Mouse (Mus musculus) liver, embryonic 11.5 days (tissue): ENCODE results near the gene Elmo2. TPM values are rescaled to one million over a fixed set of nuclear protein-coding genes. Genes with fewer than 3 reads are reported as not detected.

ENCODE experiments used
- ATAC-seq: fragments of 200-750 bp; cut with Nextera tagmentation; replicated peaks from 2 replicates; pipeline ENCODE4 v1.8.0; 2017; ENCODE audit warnings: moderate number of reproducible peaks, mild to moderate bottlenecking, moderate TSS enrichment, moderate library complexity; ENCODE audit not compliant: low FRiP score
- DNase-seq: peaks from one replicate; pipeline ENCODE4 v3.0.0-alpha.2; 2017; ENCODE audit warnings: low spot score
- H3K27ac ChIP-seq: fragments of 300-500 bp; sonication (generic); 2 replicates; pipeline ENCODE4 v1.5.1; 2014; ENCODE audit warnings: mild to moderate bottlenecking, low read depth, low read length, control low read depth
- H3K27me3 ChIP-seq: fragments of 300-500 bp; sonication (generic); replicated peaks from 2 replicates; pipeline ENCODE4 v1.6.1; 2014; ENCODE audit warnings: low read length, mixed read lengths; ENCODE audit not compliant: control insufficient read depth, insufficient read depth
- H3K36me3 ChIP-seq: fragments of 300-500 bp; sonication (generic); 2 replicates; pipeline ENCODE4 v1.6.1; 2014; ENCODE audit warnings: mild to moderate bottlenecking, low read length, moderate library complexity, mixed read lengths; ENCODE audit not compliant: control insufficient read depth, insufficient read depth
- H3K4me1 ChIP-seq: fragments of 300-500 bp; sonication (generic); replicated peaks from 2 replicates; pipeline ENCODE4 v1.6.1; 2014; ENCODE audit warnings: low read length, mixed read lengths; ENCODE audit not compliant: control insufficient read depth, insufficient read depth
- H3K4me2 ChIP-seq: fragments of 300-500 bp; sonication (generic); 2 replicates; pipeline ENCODE4 v1.6.1; 2014; ENCODE audit warnings: mild to moderate bottlenecking, control low read depth, moderate library complexity
- H3K4me3 ChIP-seq: fragments of 300-500 bp; sonication (generic); 2 replicates; pipeline ENCODE4 v1.5.1; 2014; ENCODE audit warnings: low read depth, low read length, control low read depth
- H3K9ac ChIP-seq: fragments of 300-500 bp; sonication (generic); 2 replicates; pipeline ENCODE4 v1.6.1; 2014; ENCODE audit warnings: low read depth, low read length, control low read depth
- H3K9me3 ChIP-seq: fragments of 300-500 bp; sonication (generic); 2 replicates; pipeline ENCODE4 v1.6.1; 2016; ENCODE audit warnings: low read length, inconsistent platforms, mixed read lengths; ENCODE audit not compliant: control insufficient read depth
- WGBS: fragments of 180-500 bp; shearing (Covaris S2); extraction: QIAGEN DNeasy Blood & Tissue Kit; methylation state at CpG from one replicate; pipeline ENCODE4 v1.1.7; 2014; 5-methylcytosine and 5-hydroxymethylcytosine counted together
- polyA plus RNA-seq: library from polyadenylated mRNA; unstranded; fragments of >200 nt; fragmentation: Nextera tagmentation; extraction: Ambion mirVana; gene quantifications from 2 replicates; pipeline ENCODE4 v1.2.1, GENCODE M21; 2014

The Elmo2 gene
- polyA plus RNA-seq = 36.4 and 42.4 TPM in 2 replicates

DNA sequence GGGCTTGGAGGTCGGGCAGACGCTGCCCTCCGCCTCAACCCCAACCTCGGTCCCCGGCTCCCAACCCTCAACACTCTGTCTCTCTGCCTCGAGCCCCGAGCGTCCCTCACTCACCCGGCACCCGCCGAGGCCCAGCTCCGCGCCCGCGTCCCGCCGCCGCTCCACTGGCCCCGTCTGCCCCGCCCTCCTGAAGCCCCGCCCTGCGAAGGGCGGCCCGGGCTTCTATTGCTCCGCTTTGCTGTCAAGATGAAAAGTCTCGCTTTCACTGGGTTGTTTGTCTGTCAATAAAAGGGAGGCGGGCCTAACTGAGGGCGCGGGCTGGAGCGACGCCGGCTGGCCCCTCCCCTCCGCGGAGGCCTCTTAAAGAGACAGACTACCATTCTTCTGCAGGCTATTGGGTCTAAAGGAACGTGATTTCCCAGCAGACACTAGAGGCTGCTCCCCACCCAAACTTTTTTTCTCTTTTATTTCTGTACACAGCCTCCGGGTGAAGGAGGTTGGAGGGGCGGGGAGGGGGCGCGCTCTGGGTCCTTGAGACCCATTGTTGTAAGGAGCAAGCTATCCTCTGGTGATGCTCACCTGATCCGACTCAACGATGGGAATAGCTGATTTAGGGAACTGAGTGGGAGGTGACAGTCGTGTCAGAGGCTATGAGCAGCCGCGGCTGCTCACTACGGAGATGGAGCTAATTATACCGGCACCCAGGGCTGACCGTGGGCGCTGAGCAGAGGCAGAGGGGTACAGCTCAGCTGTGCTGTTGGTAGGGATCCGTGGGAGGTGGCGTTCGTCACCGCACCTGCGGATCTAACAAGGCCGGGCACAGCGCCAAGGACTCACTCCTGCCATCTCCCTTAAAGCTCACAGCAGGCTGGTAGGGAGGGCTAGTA, at the start of gene Elmo2:
TSS of gene Elmo2 (minus strand) at position 176 of the 887 bp plus-strand sequence.
- Histone ChIP-seq H3K9me3 (no peaks in the 10 kb centered on the region), H3K4me1 (peaks cover 44% of the 10 kb centered on the region), H3K36me3 (no peaks in the 10 kb centered on the region), H3K27ac (peak within 1 kb of the TSS; percentile 19; the same call in 1 of the 2 replicates), H3K9ac (peak within 1 kb of the TSS; percentile 88), H3K4me2 (peak within 1 kb of the TSS; percentile 98), H3K27me3 (no peaks in the 10 kb centered on the region), H3K4me3 (peak within 1 kb of the TSS; percentile 87)
- under 1% methylated on average over 47 of the region's 55 CpGs for WGBS
- DNase-seq = peak; percentile 92
- peak; percentile 98 for ATAC-seq

DNA sequence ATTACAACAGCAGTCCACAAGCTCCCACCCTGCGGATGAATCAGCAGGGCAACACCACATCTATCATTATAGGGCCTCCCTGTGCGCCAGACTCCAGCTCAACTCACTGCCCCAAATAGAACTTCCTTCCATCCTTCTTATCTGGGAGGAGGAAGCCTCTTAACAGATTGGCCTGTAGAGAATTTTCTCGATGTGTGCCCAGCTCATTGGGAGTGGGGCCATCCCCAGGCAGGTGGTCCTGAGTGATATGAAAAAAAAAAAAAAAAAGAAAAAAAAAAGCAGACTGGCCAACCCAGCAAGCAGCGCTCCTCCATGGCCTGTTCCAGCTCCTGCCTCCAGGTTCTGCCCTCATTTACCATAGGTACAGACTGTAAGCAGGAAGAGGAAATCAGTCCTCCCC, 49.7 kb upstream of the Elmo2 start:
- no peak for ATAC-seq
- Histone ChIP-seq H3K27me3 (no peaks in the 10 kb centered on the region), H3K9ac (no peak overlapping the region), H3K4me3 (no peak overlapping the region), H3K36me3 (peaks cover 17% of the 10 kb centered on the region), H3K27ac (no peak overlapping the region), H3K4me1 (no peaks in the 10 kb centered on the region; the same call in 1 of the 2 replicates), H3K9me3 (peaks cover 4% of the 10 kb centered on the region; the same call in 1 of the 2 replicates), H3K4me2 (no peak overlapping the region)
- DNase-seq = no peak
- WGBS = 24% methylated on average over 4 of the region's 4 CpGs

DNA sequence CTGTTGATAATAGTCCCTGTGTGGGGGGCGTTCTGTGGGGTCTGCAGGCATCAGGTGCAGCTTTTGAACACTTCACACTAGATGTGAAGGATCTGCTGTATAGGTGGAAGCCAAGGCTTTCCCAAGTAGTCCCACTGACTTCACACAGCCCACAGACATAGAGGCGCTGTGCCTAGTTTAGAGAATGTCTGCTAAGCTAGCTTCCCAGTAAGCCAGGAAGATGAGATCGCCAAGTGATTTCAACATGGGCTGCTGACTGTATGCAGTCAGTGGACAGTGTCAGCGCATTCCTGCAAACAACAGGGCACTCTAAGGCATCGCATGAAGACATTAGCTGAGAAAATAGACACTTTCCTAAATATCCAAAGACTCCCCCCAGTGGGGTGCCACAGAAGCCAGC, 49.2 kb upstream of the Elmo2 start:
- Histone ChIP-seq H3K36me3 (peaks cover 12% of the 10 kb centered on the region), H3K9me3 (0 out of 2 replicates have a peak, but pooled peaks cover 1% of the 10 kb centered on the region), H3K9ac (no peak overlapping the region), H3K27me3 (no peaks in the 10 kb centered on the region), H3K4me1 (no peaks in the 10 kb centered on the region; the same call in 1 of the 2 replicates), H3K4me2 (no peak overlapping the region), H3K27ac (no peak overlapping the region), H3K4me3 (no peak overlapping the region)
- no peak for ATAC-seq
- DNase-seq = no peak
- 76% methylated on average over 5 of the region's 5 CpGs for WGBS

DNA sequence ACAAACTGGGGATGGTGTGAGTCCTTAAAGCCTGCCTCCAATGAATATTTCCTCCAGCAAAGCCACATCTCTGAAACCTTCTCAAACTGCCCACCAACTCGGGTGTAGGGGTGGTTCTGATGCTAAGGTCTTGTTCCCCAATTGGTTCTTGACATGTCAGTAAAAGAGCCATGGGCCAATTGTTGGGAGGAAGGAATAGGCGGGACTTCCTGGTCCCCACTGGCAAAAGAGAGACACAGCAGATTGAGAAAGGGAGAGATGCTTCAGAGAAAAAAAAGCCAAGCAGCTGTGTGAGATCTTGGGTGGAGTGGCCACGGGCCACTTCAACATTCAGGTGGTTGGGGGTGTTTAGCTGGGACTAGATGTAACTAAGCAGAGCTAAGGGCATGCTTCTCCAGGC, 44.8 kb upstream of the Elmo2 start:
- no peak for DNase-seq
- no peak for ATAC-seq

DNA sequence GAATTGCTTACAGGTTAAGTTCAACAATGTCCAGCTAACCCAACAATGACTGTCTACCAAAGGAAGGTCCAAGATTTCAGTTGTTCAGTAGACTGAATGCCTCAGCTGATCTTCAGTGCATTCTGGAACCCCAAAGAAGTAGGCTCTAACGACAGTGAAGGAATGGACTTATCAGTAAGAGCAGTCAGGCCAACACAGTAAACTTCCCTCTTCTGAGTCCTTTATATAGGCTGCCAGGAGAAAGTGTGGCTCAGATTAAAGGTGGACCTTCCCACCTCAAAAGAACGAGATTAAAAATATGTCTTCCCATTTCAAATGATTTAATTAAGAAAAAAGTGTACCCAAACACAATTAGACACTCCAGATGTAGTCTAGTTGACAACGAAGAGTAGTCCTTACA, 44.1 kb upstream of the Elmo2 start:
- Histone ChIP-seq H3K4me3 (no peak overlapping the region), H3K9me3 (no peaks in the 10 kb centered on the region), H3K4me2 (no peak overlapping the region), H3K27me3 (peaks cover 11% of the 10 kb centered on the region), H3K27ac (no peak overlapping the region), H3K4me1 (peaks cover 9% of the 10 kb centered on the region), H3K9ac (no peak overlapping the region), H3K36me3 (no peaks in the 10 kb centered on the region)
- no peak for DNase-seq
- no peak for ATAC-seq
- WGBS = 47% methylated on average over 3 of the region's 3 CpGs

More for the DNA sequence above, 44.8 kb upstream of the Elmo2 start:
- H3K4me3 ChIP-seq = no peak overlapping the region
- peaks cover 9% of the 10 kb centered on the region for H3K4me1 ChIP-seq
- no peak overlapping the region for H3K27ac ChIP-seq
- H3K27me3 ChIP-seq = peaks cover 11% of the 10 kb centered on the region
- no peak overlapping the region for H3K9ac ChIP-seq
- H3K36me3 ChIP-seq = no peaks in the 10 kb centered on the region
- 16% methylated on average over 3 of the region's 3 CpGs for WGBS
- no peak overlapping the region for H3K4me2 ChIP-seq
- H3K9me3 ChIP-seq = no peaks in the 10 kb centered on the region

DNA sequence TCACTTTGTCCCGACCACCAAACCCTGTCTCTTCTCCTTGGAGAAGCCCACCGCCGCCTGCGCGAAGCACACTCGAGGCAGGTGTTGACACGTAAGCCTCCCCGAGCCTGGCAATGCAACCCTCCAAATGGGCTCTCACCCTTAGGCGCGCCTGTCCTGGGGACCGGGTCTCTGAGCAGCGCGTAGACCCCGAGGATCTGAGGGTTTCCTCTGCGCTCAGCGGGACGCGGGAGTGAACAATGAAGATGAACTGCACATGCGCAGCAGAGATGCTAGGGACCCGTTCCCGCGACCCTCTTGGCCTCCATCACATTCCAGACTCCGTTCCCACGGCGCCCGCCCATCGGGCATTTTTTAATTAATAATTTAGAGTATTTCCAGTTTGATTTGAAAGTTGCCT, 42.2 kb upstream of the Elmo2 start, which contains the start of gene Zfp663:
TSS of gene Zfp663 (minus strand) at position 234 of the 400 bp plus-strand sequence.
- H3K9me3 ChIP-seq = no peaks in the 10 kb centered on the region
- no peaks in the 10 kb centered on the region for H3K36me3 ChIP-seq
- H3K4me1 ChIP-seq = peaks cover 9% of the 10 kb centered on the region
- peak within 1 kb of the TSS; percentile 52 for H3K4me2 ChIP-seq
- ATAC-seq (no peak), DNase-seq (no peak)
- no peak within 1 kb of the TSS for H3K9ac ChIP-seq
- peaks cover 14% of the 10 kb centered on the region for H3K27me3 ChIP-seq
- H3K4me3 ChIP-seq = peak within 1 kb of the TSS; percentile 22; the same call in 1 of the 2 replicates
- H3K27ac ChIP-seq = no peak within 1 kb of the TSS
- WGBS = 4% methylated on average over 27 of the region's 27 CpGs

DNA sequence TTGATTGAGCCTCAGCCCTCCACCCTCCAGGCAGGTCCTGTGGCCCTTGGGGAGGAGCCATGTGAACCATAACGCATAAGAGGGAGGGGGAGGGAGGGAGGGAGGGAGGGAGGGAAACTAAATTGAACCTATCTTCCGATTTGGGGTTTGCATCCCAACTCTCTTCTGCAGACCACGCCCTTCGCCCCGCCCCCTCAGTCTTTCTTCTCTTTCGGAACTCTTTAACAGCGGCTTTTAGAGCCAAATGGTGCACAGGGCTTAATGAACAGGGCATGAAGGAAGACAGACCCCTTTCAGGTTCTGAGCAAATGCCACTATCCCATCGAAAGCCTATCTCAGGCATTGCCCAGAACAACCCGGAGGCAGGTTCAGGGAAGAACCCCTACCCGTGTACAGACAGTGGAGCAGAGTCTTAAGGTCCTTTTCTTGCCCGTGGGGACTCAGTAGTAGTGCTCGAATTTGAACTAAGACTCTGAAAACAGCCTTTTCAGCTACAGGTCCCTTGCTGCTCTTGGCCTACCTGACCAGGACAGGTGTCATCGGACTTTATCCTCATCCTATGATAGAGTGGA, 41.7 kb upstream of the Elmo2 start:
- no peaks in the 10 kb centered on the region for H3K9me3 ChIP-seq
- no peak overlapping the region for H3K9ac ChIP-seq
- H3K4me2 ChIP-seq = peak overlapping the region; percentile 52
- no peaks in the 10 kb centered on the region for H3K36me3 ChIP-seq
- H3K27ac ChIP-seq = no peak overlapping the region
- ATAC-seq = no peak
- peaks cover 9% of the 10 kb centered on the region for H3K4me1 ChIP-seq
- peaks cover 14% of the 10 kb centered on the region for H3K27me3 ChIP-seq
- no peak overlapping the region for H3K4me3 ChIP-seq
- DNase-seq = no peak
- WGBS = 5% methylated on average over 13 of the region's 13 CpGs

DNA sequence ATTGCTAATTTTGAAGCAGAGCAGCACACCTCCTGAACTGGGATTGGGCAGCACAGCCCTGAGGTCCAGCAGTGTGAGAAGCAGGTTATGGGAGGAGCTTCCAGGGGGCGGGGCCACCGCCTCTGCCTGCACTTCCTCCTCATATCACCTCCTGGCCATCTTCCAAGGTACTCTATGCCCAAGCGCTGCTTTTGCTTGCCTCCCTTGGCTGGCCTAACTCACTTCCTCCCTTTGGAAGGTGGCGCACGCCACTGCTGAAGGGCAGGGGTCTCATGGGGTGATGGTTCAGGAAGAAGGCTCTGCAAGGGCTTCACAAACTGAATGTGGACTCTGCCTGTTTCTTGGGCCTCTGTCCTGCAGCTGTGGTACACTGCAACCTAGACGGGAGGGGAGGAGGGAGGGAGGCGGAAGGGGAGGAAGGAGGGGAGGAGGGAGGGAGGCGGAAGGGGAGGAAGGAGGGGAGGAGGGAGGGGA, 40.8 kb upstream of the Elmo2 start:
- 5% methylated on average over 5 of the region's 8 CpGs for WGBS
- Histone ChIP-seq H3K9ac (no peak overlapping the region), H3K9me3 (no peaks in the 10 kb centered on the region), H3K4me2 (peak overlapping the region; percentile 22; the same call in 1 of the 2 replicates), H3K4me3 (no peak overlapping the region), H3K36me3 (no peaks in the 10 kb centered on the region), H3K27ac (no peak overlapping the region), H3K27me3 (peaks cover 14% of the 10 kb centered on the region), H3K4me1 (peaks cover 9% of the 10 kb centered on the region)
- ATAC-seq (peak; percentile 51; the same call in 1 of the 2 replicates), DNase-seq (no peak)
